Mouse (Mus musculus) embryonic fibroblast, embryonic 13.5 days (primary cell): ENCODE measurements around the gene Enthd1.

ENCODE experiments used
- CTCF ChIP-seq: IDR thresholded peaks from 2 replicates; pipeline ENCODE4 v1.5.1; 2011; ENCODE audit warnings: mild to moderate bottlenecking, control low read depth, low read length, moderate library complexity, borderline replicate concordance; ENCODE audit not compliant: insufficient read depth
- POLR2A ChIP-seq: IDR thresholded peaks from 2 replicates; pipeline ENCODE4 v1.6.1; 2011; ENCODE audit warnings: low read depth, mild to moderate bottlenecking, control low read depth, low read length, moderate library complexity

DNA sequence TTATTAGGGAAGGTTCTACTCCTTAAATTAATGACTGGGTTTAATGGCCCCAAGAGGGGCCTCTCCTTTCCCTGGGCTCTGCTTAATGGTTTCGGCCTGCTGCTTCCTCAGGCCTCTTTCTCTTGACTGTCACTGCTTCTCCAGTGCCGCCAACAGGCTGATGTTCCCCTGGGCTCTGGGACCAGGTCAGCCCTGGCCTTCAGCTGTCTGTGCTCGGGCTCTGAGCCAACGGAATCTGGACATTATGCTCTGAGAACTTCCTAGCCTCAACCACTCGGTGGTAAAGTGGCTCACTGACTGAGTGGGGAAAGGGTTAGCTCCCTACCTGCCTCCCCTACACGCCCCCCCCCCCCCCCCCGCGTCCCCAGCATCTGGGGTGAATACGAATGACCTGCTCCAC lies 147.9 kb downstream of the Enthd1 start:
- TF ChIP-seq CTCF (no peak), POLR2A (no peak)
